Mouse (Mus musculus): Measurements from ENCODE around the gene Sec23a. TPM values are rescaled to one million over a fixed set of nuclear protein-coding genes. Genes with fewer than 3 reads are reported as not detected.
"Not testable (repeated sequence)": the region's sequence is repeated elsewhere in the genome, so short reads cannot be mapped to it uniquely, and the experiment has no call there.

Gene Sec23a
- total RNA-seq, 2 experiments from 2014 or later, result 102 to 108 TPM

- no peak for DNase-seq (ENCODE audit: low spot score in 2 of 2)
These were observed 1.3 kb downstream of the Sec23a start for GRCm38 (mm10) chr12:59010482-59010881.

- DNase-seq (ENCODE audit: low spot score in 2 of 2), result no peak
These were observed 26.1 kb downstream of the Sec23a start for GRCm38 (mm10) chr12:58985766-58986165.

- not testable (repeated sequence) for DNase-seq (ENCODE audit: low spot score in 2 of 2)
These were observed 30.6 kb downstream of the Sec23a start for GRCm38 (mm10) chr12:58981178-58981661.

- DNase-seq (ENCODE audit: low spot score in 2 of 2), result no peak
These were observed 34.9 kb downstream of the Sec23a start for GRCm38 (mm10) chr12:58976966-58977365.

- peak; percentile 39 to 43 for DNase-seq (ENCODE audit: low spot score in 2 of 2)
These were observed 47.2 kb downstream of the Sec23a start for GRCm38 (mm10) chr12:58964583-58964982.

- no peak for DNase-seq (ENCODE audit: low spot score in 2 of 2)
These were observed 51.0 kb downstream of the Sec23a start for GRCm38 (mm10) chr12:58960844-58961243.

- DNase-seq (ENCODE audit: low spot score in 2 of 2), result no peak
These were observed 55.2 kb downstream of the Sec23a start for GRCm38 (mm10) chr12:58956624-58957023.

GRCm38 (mm10) chr12:58956162-58956561, 55.7 kb downstream of the Sec23a start:
- DNase-seq (ENCODE audit: low spot score in 2 of 2), result no peak

GRCm38 (mm10) chr12:58947879-58948278, 63.9 kb downstream of the Sec23a start:
- DNase-seq (ENCODE audit: low spot score in 2 of 2), result no peak

- peak; percentile 63 to 65 for DNase-seq (ENCODE audit: low spot score in 2 of 2)
These were observed 64.6 kb downstream of the Sec23a start for GRCm38 (mm10) chr12:58947231-58947630.

- DNase-seq (ENCODE audit: low spot score in 2 of 2), result no peak
These were observed 69.3 kb downstream of the Sec23a start for GRCm38 (mm10) chr12:58942544-58942943.

- no peak for DNase-seq (ENCODE audit: low spot score in 2 of 2)
These were observed 77.2 kb downstream of the Sec23a start for GRCm38 (mm10) chr12:58934580-58934979.

- no peak for DNase-seq (ENCODE audit: low spot score in 2 of 2)
These were observed 86.8 kb downstream of the Sec23a start for GRCm38 (mm10) chr12:58924996-58925395.

- DNase-seq (ENCODE audit: low spot score in 2 of 2), result peak; percentile 70 to 74
These were observed 87.8 kb downstream of the Sec23a start for GRCm38 (mm10) chr12:58924025-58924424.

GRCm38 (mm10) chr12:58920775-58921174, 91.0 kb downstream of the Sec23a start:
- no peak for DNase-seq (ENCODE audit: low spot score in 2 of 2)

GRCm38 (mm10) chr12:58919516-58919915, 92.3 kb downstream of the Sec23a start:
- no peak for DNase-seq (ENCODE audit: low spot score in 2 of 2)

- no peak for DNase-seq (ENCODE audit: low spot score in 2 of 2)
These were observed 102.0 kb downstream of the Sec23a start for GRCm38 (mm10) chr12:58909826-58910225.

Other genes with a start within 250 kb of the Sec23a start
- 1 to 10 TPM; 6.6 to 7.6 TPM for gene Gemin2, start 1.4 kb upstream of the Sec23a start, total RNA-seq (2021)
- 100 to 1,000 TPM; 121 to 135 TPM for gene Trappc6b, start 49.5 kb upstream of the Sec23a start, total RNA-seq (2021)
- 10 to 100 TPM; 54.6 to 64.6 TPM for gene Pnn, start 54.9 kb upstream of the Sec23a start, total RNA-seq (2021)
- 10 to 100 TPM; 38.5 to 44.4 TPM for gene Mia2, start 83.8 kb upstream of the Sec23a start, total RNA-seq (2021)
- 10 to 100 TPM; 74.9 to 91.7 TPM for gene Fbxo33, start 207.7 kb upstream of the Sec23a start, total RNA-seq (2021)

All from left cerebral cortex, adult 18-20 months (tissue).